Mouse (Mus musculus) right cerebral cortex, postnatal 4 days (tissue): Measurements from ENCODE around the gene Btd.

ENCODE experiments used
- DNase-seq: peaks from one replicate; pipeline ENCODE4 v3.0.0-alpha.2; 2022

Btd gene

GRCm38 (mm10) chr14:31650347-31650746 lies 9.5 kb downstream of the Btd start:
- no peak for DNase-seq

- no peak for DNase-seq
These were observed 10.4 kb downstream of the Btd start for GRCm38 (mm10) chr14:31651206-31651605.

- no peak for DNase-seq
These were observed 11.3 kb downstream of the Btd start for GRCm38 (mm10) chr14:31652106-31652505.

- DNase-seq = no peak
These were observed 11.8 kb downstream of the Btd start for GRCm38 (mm10) chr14:31652624-31653023.

GRCm38 (mm10) chr14:31653101-31653875 lies 12.5 kb downstream of the Btd start:
- DNase-seq = no peak

GRCm38 (mm10) chr14:31654816-31655215 lies 14.0 kb downstream of the Btd start:
- no peak for DNase-seq

- DNase-seq = no peak
These were observed 14.6 kb downstream of the Btd start for GRCm38 (mm10) chr14:31655406-31655805.

GRCm38 (mm10) chr14:31656386-31656785 lies 15.6 kb downstream of the Btd start:
- DNase-seq = no peak

- DNase-seq = peak; percentile 73
These were observed 16.2 kb downstream of the Btd start for GRCm38 (mm10) chr14:31656857-31657645.

- no peak for DNase-seq
These were observed 17.4 kb downstream of the Btd start for GRCm38 (mm10) chr14:31658126-31658680.

- DNase-seq = no peak
These were observed 18.8 kb downstream of the Btd start for GRCm38 (mm10) chr14:31659501-31660181.

- no peak for DNase-seq
These were observed 19.7 kb downstream of the Btd start for GRCm38 (mm10) chr14:31660312-31661093.

GRCm38 (mm10) chr14:31661671-31662554 lies 21.1 kb downstream of the Btd start:
- peak; percentile 82 for DNase-seq

- no peak for DNase-seq
These were observed 21.9 kb downstream of the Btd start for GRCm38 (mm10) chr14:31662555-31663211.

GRCm38 (mm10) chr14:31663376-31664099 lies 22.7 kb downstream of the Btd start:
- DNase-seq = no peak

GRCm38 (mm10) chr14:31664100-31664902 lies 23.5 kb downstream of the Btd start:
- no peak for DNase-seq

GRCm38 (mm10) chr14:31664903-31665565 lies 24.2 kb downstream of the Btd start:
- no peak for DNase-seq

- no peak for DNase-seq
These were observed 24.7 kb downstream of the Btd start for GRCm38 (mm10) chr14:31665566-31665940.
